Mouse (Mus musculus) cerebellum, adult 2 months (tissue): ENCODE measurements around the gene Baiap2.

ENCODE experiments used
- CTCF ChIP-seq: fragments of 200-500 bp; IDR thresholded peaks from 2 replicates; pipeline ENCODE4 v1.5.1; 2011; ENCODE audit warnings: low read depth, mild to moderate bottlenecking, control low read depth, low read length, moderate library complexity, borderline replicate concordance; ENCODE audit not compliant: insufficient read depth
- POLR2A ChIP-seq: fragments of 200-500 bp; IDR thresholded peaks from 2 replicates; pipeline ENCODE4 v1.6.1; 2011; ENCODE audit warnings: low read length, control low read depth, borderline replicate concordance; ENCODE audit not compliant: insufficient read depth

GRCm38 (mm10) chr11:119894634-119895033 lies 47.9 kb upstream of the Baiap2 start:
- TF ChIP-seq POLR2A (no peak), CTCF (no peak)
